Mouse (Mus musculus): ENCODE results near the gene Atg10. TPM values are rescaled to one million over a fixed set of nuclear protein-coding genes. Genes with fewer than 3 reads are reported as not detected.

The Atg10 gene
- polyA plus RNA-seq, 1 experiment from 2014 or later = 21.5 TPM

DNA sequence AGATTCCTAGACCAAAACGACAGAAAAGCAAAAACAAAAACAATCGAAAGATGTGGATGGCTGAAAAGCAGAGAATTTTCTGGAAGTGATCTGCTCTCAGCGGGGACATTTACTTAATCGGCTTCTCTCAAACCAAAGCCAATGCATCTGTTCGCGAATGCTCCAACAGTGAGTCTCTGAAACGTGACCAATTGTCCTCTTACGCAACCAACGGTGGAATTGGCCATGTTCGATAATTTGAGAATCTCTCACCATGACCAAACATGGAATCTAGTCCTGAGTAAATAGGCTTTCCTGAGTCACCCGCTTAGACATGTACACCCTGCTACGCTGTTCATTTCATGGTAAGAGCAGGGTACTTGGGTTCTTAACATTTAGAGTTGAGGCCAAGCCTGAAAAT is 326.9 kb downstream of the Atg10 start:
- DNase-seq (ENCODE audit: low read depth, low spot score) (no peak), ATAC-seq (no peak)
- POLR2A ChIA-PET = no interaction called here
- in situ Hi-C loops (cut with MboI; ENCODE audit: low pct_unique_long_range_greater_than_20kb) = no loop called here
- CTCF ChIA-PET = no interaction called here
- H3K27me3 ChIP-seq = no peaks in the 10 kb centered on the region
- TF ChIP-seq CTCF (IDR thresholded peaks at IDR 0.05) = no peak

DNA sequence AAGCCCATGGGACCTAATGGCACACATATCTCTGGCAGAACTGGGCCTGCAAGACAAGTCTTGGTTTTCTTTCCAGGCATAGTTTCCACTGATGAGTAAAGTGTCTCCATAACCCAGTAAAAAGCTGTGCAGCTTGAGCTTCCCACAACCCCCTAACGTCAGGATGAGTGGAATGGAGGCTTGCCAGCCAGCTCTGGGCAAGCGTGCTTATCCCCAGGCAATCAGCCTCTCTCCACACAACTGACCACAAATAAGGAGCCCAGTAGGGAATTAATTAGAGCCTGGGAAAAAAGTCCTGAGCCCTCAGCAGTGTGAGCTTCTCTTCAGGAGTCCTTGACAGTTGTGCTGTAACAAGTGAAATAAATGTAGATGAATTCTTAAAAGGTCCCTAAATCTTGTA is 327.7 kb downstream of the Atg10 start:
- in situ Hi-C loops (cut with MboI; ENCODE audit: low pct_unique_long_range_greater_than_20kb) = no loop called here
- no peak for TF ChIP-seq CTCF (IDR thresholded peaks at IDR 0.05)
- CTCF ChIA-PET = no interaction called here
- POLR2A ChIA-PET = no interaction called here
- DNase-seq (ENCODE audit: low read depth, low spot score) (peak; percentile 47), ATAC-seq (peak; percentile 60)
- H3K27me3 ChIP-seq = no peaks in the 10 kb centered on the region

DNA sequence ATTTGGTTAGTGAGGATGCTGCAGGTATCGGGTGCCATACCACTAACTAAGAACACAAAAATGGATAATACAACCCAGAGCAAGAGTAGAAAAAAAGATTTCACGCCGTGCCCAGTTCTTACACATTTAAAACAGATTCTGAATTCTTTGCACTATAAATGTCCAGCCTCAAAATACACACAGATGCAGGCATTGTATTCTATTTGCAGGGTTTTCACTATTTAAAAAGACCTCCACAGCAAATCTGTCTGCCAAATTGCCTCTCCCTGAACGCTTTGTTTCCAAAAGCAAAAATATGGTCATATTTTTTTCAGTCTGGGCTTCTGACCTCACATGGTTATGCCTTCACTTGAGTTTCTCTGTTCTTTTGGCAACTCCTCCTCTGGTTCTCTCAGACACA is 328.9 kb downstream of the Atg10 start:
- DNase-seq (ENCODE audit: low read depth, low spot score) = no peak
- in situ Hi-C loops (cut with MboI; ENCODE audit: low pct_unique_long_range_greater_than_20kb) = no loop called here
- POLR2A ChIA-PET = no interaction called here
- CTCF ChIA-PET = no interaction called here
- no peaks in the 10 kb centered on the region for H3K27me3 ChIP-seq
- TF ChIP-seq CTCF (IDR thresholded peaks at IDR 0.05) = no peak
- ATAC-seq = no peak

DNA sequence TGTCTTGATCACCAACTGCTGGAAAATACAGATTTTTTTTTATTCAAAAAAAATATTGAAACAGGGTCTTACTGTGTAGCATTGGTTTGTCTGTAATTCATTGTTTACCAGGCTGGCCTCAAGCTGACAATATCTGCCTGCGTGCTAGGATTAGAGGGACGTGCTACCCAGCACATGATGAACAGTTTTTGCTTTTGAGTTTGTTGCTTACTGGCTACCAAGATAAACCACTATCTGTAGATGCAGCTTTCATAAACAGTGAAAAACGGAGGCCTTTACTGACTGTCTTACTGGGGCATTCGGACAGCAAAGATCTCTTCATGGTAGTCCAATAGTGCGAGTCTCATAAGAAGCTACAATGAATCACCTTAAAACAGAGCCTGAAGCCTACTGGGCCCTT is 333.7 kb downstream of the Atg10 start:
- ATAC-seq (no peak), DNase-seq (ENCODE audit: low read depth, low spot score) (no peak)
- POLR2A ChIA-PET = no interaction called here
- TF ChIP-seq CTCF (IDR thresholded peaks at IDR 0.05) = no peak
- no peaks in the 10 kb centered on the region for H3K27me3 ChIP-seq
- CTCF ChIA-PET = no interaction called here
- in situ Hi-C loops (cut with MboI; ENCODE audit: low pct_unique_long_range_greater_than_20kb) = no loop called here

DNA sequence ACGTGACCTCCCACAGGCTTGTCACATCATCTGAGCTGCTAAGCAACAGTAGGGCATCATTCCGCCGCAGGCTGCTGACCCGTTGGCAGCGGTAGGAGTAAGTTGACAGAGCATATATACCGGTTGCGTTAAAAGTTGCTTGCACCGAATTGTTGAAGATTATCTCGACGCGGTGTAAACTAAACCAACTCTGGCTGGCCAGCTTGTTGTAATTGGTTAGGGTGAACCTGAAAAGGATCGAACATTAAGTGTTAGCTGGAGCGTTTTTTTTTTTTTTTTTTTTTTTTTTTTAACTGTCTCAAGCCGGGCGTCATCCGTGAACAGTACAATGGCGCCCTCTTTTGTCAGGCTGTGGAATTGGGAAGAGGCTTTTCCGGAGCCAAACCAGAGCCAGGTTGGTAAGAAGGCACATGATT is 337.2 kb downstream of the Atg10 start:
- ChIA-PET POLR2A (no interaction called here), CTCF (interaction anchor here (0.6 to 1.2 kb wide), 4 partner anchors 14 to 1339 kb away, joined by 3 to 5 read pairs (median 4); partner anchors contain the start of gene Atp6ap1l)
- ATAC-seq (peak; percentile 76), DNase-seq (ENCODE audit: low read depth, low spot score) (no peak)
- no peaks in the 10 kb centered on the region for H3K27me3 ChIP-seq
- in situ Hi-C loops (cut with MboI; ENCODE audit: low pct_unique_long_range_greater_than_20kb) = loop anchor here (10.0 kb wide), 1 partner anchor 1222 kb away; no protein-coding TSS in a partner anchor
- peak; percentile 75 for TF ChIP-seq CTCF (IDR thresholded peaks at IDR 0.05)

DNA sequence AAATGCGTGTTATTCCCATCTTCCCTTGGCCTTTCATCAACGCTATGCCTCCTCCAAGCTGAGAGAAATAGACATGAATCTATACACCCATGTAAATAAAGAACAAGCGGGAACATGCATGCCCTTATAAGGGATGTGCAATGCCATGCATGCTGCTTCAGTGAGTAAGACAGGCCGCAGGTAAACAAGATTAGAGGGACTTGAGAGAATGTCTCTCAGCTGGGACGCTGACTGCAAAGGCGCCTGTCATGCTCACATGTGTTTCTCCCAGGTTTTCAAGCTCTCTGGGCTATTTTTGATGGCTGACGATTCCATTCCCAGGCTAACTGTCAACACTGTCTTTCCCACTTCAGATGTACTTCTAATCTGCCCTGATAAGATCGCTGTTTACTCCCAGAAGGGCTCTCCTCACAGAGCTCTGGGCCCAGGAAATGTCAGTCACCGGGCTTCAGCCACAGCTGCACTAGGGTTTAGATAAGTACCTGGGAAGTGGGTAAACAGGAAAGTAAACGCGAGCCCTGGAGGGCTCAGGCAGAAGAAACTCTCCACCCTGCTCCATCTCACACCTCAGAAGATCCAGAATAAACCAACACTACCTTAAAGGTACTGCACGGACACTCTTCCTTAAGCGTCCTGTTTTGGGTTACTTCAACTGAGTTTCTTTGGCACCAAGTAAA is 337.8 kb downstream of the Atg10 start:
- ATAC-seq = no peak
- H3K27me3 ChIP-seq = no peaks in the 10 kb centered on the region
- POLR2A ChIA-PET = no interaction called here
- TF ChIP-seq CTCF (IDR thresholded peaks at IDR 0.05) = no peak
- DNase-seq (ENCODE audit: low read depth, low spot score) = no peak
- CTCF ChIA-PET = interaction anchor here (0.6 to 1.2 kb wide), 4 partner anchors 13 to 1338 kb away, joined by 3 to 5 read pairs (median 4); partner anchors contain the start of gene Atp6ap1l
- in situ Hi-C loops (cut with MboI; ENCODE audit: low pct_unique_long_range_greater_than_20kb) = loop anchor here (10.0 kb wide), 1 partner anchor 1221 kb away; no protein-coding TSS in a partner anchor

Other genes starting within 250 kb of the Atg10 start
- gene Ssbp2, start 236.3 kb upstream of the Atg10 start, polyA plus RNA-seq (2021) = 91.1 TPM

Data from Patski (cell line).